Comparison of ENCODE assay signal across 14 mouse cellular contexts in genomic region chr1:90100360-90101232, GRCm38 (mm10). TPM values are rescaled to one million over a fixed set of nuclear protein-coding genes. Genes with fewer than 3 reads are reported as not detected.
A peak's percentile ranks its signal among the peaks of the same experiment; 100 is the strongest.
DNase-seq lines count a peak whose midpoint lies in the region; ATAC-seq lines count a peak whose summit lies in the region.
"Had no signal": no experiment of that assay in that cellular context is flagged by ENCODE, and none has a peak within 500 bp of the region (broad histone marks: within the 10 kb centered on the region; RNA-seq: fewer than 3 reads in every experiment).

No protein-coding gene starts in this region.

- DNase-seq in heart, postnatal 10 days = peak; percentile 20 to 24
- DNase-seq in heart, adult 18-20 months = no peak
- DNase-seq in 3134 (ENCODE audit: extremely low read depth, insufficient read length, low spot score) = peak; percentile 73
- peak; percentile 65 for DNase-seq in lung, postnatal 10 days
- no peak for DNase-seq in thymus, postnatal 10 days (ENCODE audit: low spot score in 2 of 2)
- DNase-seq in heart, adult 8-10 months (ENCODE audit: low spot score) = no peak
- DNase-seq: adrenal gland, postnatal 10 days; cerebellum, adult 11-12 months; gastrocnemius, adult 2 months; right cerebral cortex, postnatal 4 days had no signal

- H3K9me3 ChIP-seq in embryonic facial prominence, embryonic 15.5 days (replicated peaks) = no peaks in the 10 kb centered on the region

- WGBS in embryonic facial prominence, embryonic 15.5 days = 41% methylated on average over 10 of the region's 10 CpGs

- H3K4me2 ChIP-seq in embryonic facial prominence, embryonic 15.5 days (replicated peaks) = no peak overlapping the region

- peak overlapping the region; percentile 68 for H3K27ac ChIP-seq in embryonic facial prominence, embryonic 15.5 days (replicated peaks)
- H3K27ac ChIP-seq: gastrocnemius, adult 2 months had no signal

- no peak overlapping the region for H3K4me3 ChIP-seq in embryonic facial prominence, embryonic 15.5 days (replicated peaks)
- H3K4me3 ChIP-seq: gastrocnemius, adult 2 months had no signal

- peaks cover 13% of the 10 kb centered on the region for H3K4me1 ChIP-seq in embryonic facial prominence, embryonic 15.5 days

- intact Hi-C loops in heart, postnatal 10 days (cut with DNase I) = no loop called here

- peak; percentile 84 for ATAC-seq in embryonic facial prominence, embryonic 15.5 days (ENCODE audit: insufficient number of reproducible peaks, low FRiP score, low TSS enrichment, low read depth)
- no peak for ATAC-seq in CD4-positive, CD25-positive, alpha-beta regulatory T cell, adult 4 months

- no peaks in the 10 kb centered on the region for H3K36me3 ChIP-seq in embryonic facial prominence, embryonic 15.5 days

- H3K9ac ChIP-seq in embryonic facial prominence, embryonic 15.5 days = no peak overlapping the region

- no peaks in the 10 kb centered on the region for H3K27me3 ChIP-seq in embryonic facial prominence, embryonic 15.5 days

RNA-seq across cellular contexts. Expression of gene Iqca, which starts 52.6 kb away (rescaled TPM):
- total RNA-seq in heart, postnatal 10 days (2021) = not detected
- total RNA-seq in heart, adult 18-20 months (2021) = under 1 TPM in 1 of 2 experiments, not detected in 1; 0.69 TPM
- 2.5 and 6.9 TPM in 2 replicates for polyA plus RNA-seq in embryonic facial prominence, embryonic 15.5 days (2015; fragmentation: Nextera tagmentation; extraction: Ambion mirVana)
- polyA plus RNA-seq in CD4-positive, CD25-positive, alpha-beta regulatory T cell, adult 4 months (2017; shearing (Covaris generic)) = not detected
- not detected for total RNA-seq in heart, adult 8-10 months (2022)
- total RNA-seq: adrenal gland, postnatal 10 days; gastrocnemius, adult 2 months had no signal
- polyA plus RNA-seq: C2C12; heart, postnatal 0 days had no signal

Comparison
In these comparisons a context has a peak if more than half of its experiments do, and no peak if none do; other contexts are left out.
1. DNase-seq: peak in heart, postnatal 10 days (2 of 2), 3134 (single experiment) and lung, postnatal 10 days (single experiment); none in heart, adult 18-20 months (0 of 2), thymus, postnatal 10 days (0 of 2) and heart, adult 8-10 months (single experiment).